Mouse (Mus musculus): Measurements from ENCODE around the gene Ntn4.
"Not testable (repeated sequence)": the region's sequence is repeated elsewhere in the genome, so short reads cannot be mapped to it uniquely, and the experiment has no call there.

The Ntn4 gene

DNA sequence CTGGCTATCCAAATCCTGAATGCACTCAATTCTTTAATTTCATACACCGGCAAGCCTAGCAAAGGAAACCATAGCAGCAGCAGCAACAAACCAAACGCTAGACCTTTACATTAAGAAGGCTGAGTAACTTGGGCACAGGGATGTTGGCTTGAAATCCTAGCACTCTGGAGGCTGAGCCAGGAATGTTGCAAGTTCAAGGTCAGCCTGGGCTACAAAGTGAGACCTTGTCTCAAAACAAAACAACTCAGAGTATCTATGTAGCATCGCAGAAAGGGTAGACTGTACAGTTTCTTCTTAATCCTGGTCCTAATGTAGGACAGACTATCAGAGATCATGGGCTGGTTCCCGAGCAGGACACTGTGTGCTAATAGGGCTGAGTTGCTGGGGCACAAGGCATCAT lies 43.4 kb downstream of the Ntn4 start:
- DNase-seq (ENCODE audit: low spot score): no peak

- DNase-seq (ENCODE audit: low spot score): not testable (repeated sequence)
Measured at GRCm38 (mm10) chr10:93685416-93685815, 44.9 kb downstream of the Ntn4 start.

- DNase-seq (ENCODE audit: low spot score): no peak
Measured at GRCm38 (mm10) chr10:93686579-93686978, 46.1 kb downstream of the Ntn4 start.

- DNase-seq (ENCODE audit: low spot score): no peak
Measured at GRCm38 (mm10) chr10:93687781-93688180, 47.3 kb downstream of the Ntn4 start.

- DNase-seq (ENCODE audit: low spot score): no peak
Measured at GRCm38 (mm10) chr10:93688306-93689171, 48.1 kb downstream of the Ntn4 start.

GRCm38 (mm10) chr10:93691344-93691743 lies 50.9 kb downstream of the Ntn4 start:
- no peak for DNase-seq (ENCODE audit: low spot score)

- DNase-seq (ENCODE audit: low spot score): no peak
Measured at GRCm38 (mm10) chr10:93695043-93695791, 54.7 kb downstream of the Ntn4 start.

- no peak for DNase-seq (ENCODE audit: low spot score)
Measured at GRCm38 (mm10) chr10:93696001-93696400, 55.5 kb downstream of the Ntn4 start.

- no peak for DNase-seq (ENCODE audit: low spot score)
Measured at GRCm38 (mm10) chr10:93697866-93698483, 57.5 kb downstream of the Ntn4 start.

DNA sequence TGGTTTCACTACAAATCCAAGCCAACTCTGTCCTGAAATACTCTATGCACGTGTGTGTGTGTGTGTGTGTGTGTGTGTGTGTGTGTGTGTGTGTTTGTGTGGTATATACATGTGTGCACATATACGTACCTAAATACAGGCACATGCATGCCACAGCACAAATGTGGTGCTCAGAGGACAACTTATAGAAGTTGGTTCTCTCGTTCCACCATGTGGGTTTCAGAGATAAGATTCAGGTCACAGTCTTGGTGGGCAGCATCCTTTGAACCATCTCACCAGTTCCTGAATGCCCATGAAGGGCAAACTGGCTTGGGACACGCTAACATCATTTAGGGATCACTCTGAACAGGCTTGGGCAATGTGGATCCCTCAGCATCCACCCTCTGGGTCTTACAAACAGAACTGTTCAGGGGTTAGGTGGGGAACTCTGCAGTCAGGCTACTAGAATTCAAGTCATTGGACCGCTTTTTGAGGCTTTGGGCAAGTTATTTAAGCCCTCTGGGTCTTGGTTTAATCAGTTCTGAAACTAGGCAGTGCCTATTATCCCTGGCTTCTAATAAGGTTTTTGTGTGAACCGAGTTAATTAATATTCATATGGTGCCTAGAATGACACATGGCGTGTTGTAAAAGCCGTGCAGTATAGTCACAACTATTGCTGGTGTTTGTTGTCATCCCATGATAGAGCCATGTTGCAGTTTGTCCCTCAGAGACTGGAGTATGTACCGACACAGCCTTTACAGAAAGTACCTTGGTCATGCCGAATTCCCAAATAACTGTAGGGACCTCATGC lies 59.4 kb downstream of the Ntn4 start:
- no peak for DNase-seq (ENCODE audit: low spot score)

DNA sequence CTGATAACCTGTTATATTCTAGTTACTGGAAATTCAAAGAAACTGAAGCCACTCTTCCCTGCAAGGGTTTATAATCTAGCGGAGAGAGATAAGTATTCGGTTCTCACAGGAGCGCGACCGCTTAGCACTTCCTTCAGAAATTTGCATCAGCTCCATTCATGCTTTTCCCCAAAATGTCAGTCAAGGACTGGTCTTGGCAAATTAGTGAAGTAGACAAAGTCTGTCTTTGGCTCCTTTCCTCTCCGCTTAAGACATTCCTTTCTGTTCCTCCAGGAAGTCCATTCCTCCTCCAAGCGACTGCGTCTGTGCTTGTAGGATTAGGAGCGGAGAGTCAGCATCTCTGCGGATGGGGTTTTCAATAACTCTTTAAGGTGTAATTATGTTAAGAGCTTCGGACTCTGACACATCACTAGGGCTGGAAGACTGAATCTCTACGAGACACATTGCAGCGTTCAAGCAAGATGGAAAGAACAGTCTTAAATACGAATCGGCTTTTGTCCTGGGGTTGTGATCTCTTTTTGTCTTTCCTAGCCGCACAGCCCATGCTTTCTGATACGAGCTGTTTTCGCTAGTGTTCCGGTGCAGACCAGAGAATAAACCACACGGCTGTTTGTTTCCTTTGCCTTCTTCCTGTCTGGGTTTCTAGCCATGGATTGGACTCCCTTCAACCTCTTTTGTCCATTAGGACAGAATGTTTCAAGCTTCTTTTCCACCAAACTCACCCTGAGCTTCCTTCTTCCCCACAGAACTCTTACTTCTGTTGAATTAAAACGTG lies 60.3 kb downstream of the Ntn4 start:
- DNase-seq (ENCODE audit: low spot score): no peak

- no peak for DNase-seq (ENCODE audit: low spot score)
Measured at GRCm38 (mm10) chr10:93703946-93704345, 63.5 kb downstream of the Ntn4 start.

DNA sequence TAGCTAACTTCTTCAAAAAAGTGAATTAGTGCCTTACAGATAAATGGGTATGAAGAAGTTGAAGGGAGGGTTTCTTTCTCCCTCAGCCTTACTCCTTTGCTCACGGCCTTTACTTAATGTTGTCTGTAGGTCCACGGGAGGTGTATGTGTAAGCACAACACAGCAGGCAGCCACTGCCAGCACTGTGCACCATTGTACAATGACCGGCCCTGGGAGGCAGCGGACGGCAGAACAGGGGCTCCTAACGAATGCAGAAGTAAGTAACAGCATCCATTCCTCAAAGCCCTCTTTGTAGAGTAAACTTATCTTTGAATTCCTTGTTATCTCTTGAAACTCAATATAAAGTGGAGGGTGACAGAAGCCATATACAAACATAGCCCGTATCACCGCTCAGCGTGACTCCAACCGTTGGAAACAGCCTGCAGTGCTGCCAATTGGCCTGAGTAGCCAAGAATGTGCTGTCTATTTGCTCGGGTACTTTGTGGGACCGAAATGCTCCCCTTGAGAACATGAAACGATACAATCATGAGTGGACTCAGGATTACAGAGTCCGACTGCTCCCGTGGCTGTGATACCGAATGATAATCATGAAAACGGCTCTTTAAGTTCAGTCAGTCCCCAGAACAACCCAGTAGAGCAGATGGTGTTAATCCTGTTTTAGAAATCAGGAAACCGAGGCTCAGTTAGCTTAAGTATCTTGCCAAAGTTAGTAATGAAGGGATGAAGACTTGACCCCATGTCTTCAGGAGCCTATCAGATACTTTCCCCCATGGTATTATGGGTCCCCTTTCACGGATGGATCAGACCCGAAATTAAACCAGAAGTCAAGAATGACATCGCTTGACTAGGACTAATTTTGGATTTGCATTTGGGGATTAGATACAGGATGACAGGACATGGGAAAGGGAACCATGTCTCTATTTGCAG lies 66.9 kb downstream of the Ntn4 start:
- DNase-seq (ENCODE audit: low spot score): no peak

DNA sequence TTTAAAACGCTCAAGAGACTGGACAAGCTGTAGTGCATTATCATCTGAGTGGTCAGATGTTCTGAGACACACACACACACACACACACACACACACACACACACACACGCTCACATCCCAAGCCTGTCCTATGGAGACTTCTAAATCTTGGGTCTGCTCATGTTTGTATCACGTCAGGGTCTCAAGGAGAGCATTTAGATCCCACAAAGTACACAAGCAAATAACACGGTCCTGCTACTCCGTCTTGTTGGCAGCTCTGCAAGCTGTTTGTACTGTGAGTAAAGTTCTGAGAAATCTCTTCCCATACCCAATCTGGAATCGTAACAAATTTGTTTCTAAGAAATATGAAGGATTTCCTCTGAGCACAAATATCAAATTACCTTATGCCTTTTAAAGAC lies 67.6 kb downstream of the Ntn4 start:
- no peak for DNase-seq (ENCODE audit: low spot score)

GRCm38 (mm10) chr10:93708515-93708914 lies 68.0 kb downstream of the Ntn4 start:
- no peak for DNase-seq (ENCODE audit: low spot score)

GRCm38 (mm10) chr10:93709536-93709935 lies 69.1 kb downstream of the Ntn4 start:
- no peak for DNase-seq (ENCODE audit: low spot score)

DNA sequence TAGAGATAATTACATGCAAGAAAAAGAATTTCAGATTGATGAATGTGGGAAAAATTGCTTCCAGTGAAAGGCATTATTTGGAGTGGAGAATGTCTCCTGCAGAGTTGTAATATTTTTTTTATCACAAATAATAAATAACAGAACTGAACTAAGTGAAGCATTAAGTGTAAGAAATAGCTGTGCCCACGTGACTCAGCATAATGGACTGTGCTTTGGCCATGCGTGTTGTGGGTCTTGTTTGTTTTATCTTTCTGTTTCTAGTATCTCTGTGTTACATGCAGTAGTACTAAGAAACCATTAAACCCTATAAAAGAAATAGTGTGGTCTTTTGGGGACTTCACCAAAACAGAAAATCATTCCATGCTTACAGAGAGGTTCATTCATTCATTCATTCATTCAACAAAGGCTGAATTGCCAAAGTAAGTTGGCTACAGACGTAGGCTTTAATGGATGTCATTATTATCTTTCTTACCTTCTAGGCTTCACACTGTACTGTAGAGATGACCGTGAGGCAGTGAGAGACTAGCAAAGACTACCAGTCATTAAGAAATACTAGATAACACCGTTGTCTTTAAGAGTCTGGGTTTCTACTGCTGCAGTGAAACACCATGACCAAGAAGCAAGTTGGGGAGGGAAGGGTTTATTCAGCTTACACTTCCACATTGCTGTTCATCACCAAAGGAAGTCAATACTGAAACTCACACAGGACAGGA lies 81.3 kb downstream of the Ntn4 start:
- DNase-seq (ENCODE audit: low spot score): no peak

GRCm38 (mm10) chr10:93723942-93724542 lies 83.6 kb downstream of the Ntn4 start:
- DNase-seq (ENCODE audit: low spot score): peak; percentile 70

DNA sequence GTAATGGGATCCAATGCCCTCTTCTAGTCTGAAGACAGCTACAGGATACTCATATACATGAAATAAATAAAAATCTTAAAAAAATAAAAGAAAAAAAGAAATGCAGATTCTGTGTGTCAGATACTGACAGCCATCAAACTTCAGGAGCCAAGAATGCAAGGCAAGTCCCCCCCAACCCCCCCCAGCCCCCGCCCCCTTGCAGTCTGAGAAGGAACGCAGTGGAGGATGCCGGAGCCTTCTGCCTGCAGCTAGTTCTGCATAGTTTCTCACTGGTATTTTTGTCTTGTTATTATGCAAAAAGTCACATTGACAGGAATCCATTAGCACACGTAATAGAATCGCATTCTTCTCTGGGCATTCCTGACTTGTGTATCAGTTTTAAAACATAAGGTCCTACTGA lies 87.7 kb downstream of the Ntn4 start:
- DNase-seq (ENCODE audit: low spot score): no peak
